Mouse (Mus musculus) limb, embryonic 14.5 days (tissue): ENCODE results near the gene Atxn1. TPM values are rescaled to one million over a fixed set of nuclear protein-coding genes. Genes with fewer than 3 reads are reported as not detected.

Experiments
- ATAC-seq: fragments of 200-750 bp; cut with Nextera tagmentation; 2 replicates; pipeline ENCODE4 v1.8.0; 2017; ENCODE audit warnings: low read depth, moderate number of reproducible peaks, moderate TSS enrichment; ENCODE audit not compliant: low FRiP score
- DNase-seq: peaks from one replicate; pipeline ENCODE4 v3.0.0-alpha.2; 2015; ENCODE audit warnings: low spot score
- H3K27ac ChIP-seq: fragments of 300-500 bp; sonication (generic); replicated peaks from 2 replicates; pipeline ENCODE4 v1.5.1; 2014; ENCODE audit warnings: low read depth, mild to moderate bottlenecking, low read length, moderate library complexity, mixed read lengths
- H3K27me3 ChIP-seq: fragments of 300-500 bp; sonication (generic); 2 replicates; pipeline ENCODE4 v1.6.1; 2014; ENCODE audit warnings: low read length, mixed read lengths; ENCODE audit not compliant: control insufficient read depth, insufficient read depth
- H3K36me3 ChIP-seq: fragments of 300-500 bp; sonication (generic); 2 replicates; pipeline ENCODE4 v1.6.1; 2014; ENCODE audit warnings: mild to moderate bottlenecking, low read length, moderate library complexity, mixed read lengths; ENCODE audit not compliant: control insufficient read depth, insufficient read depth
- H3K4me1 ChIP-seq: fragments of 300-500 bp; sonication (generic); 2 replicates; pipeline ENCODE4 v1.6.1; 2014; ENCODE audit warnings: antibody characterized with exemption, low read length, mixed read lengths; ENCODE audit not compliant: control insufficient read depth, insufficient read depth
- H3K4me2 ChIP-seq: fragments of 300-500 bp; sonication (generic); replicated peaks from 2 replicates; pipeline ENCODE4 v1.6.1; 2014; ENCODE audit warnings: low read depth, mild to moderate bottlenecking, low read length, moderate library complexity; ENCODE audit not compliant: severe bottlenecking
- H3K4me3 ChIP-seq: fragments of 300-500 bp; sonication (generic); replicated peaks from 2 replicates; pipeline ENCODE4 v1.5.1; 2014; ENCODE audit warnings: low read length
- H3K9ac ChIP-seq: fragments of 300-500 bp; sonication (generic); 2 replicates; pipeline ENCODE4 v1.6.1; 2014; ENCODE audit warnings: mild to moderate bottlenecking, low read depth, low read length, moderate library complexity; ENCODE audit not compliant: severe bottlenecking
- H3K9me3 ChIP-seq: fragments of 300-500 bp; sonication (generic); 2 replicates; pipeline ENCODE4 v1.6.1; 2016; ENCODE audit warnings: low read length; ENCODE audit not compliant: control insufficient read depth
- POLR2A ChIP-seq: fragments of 200-500 bp; IDR thresholded peaks from 2 replicates; pipeline ENCODE4 v1.8.0; 2012; ENCODE audit warnings: inconsistent platforms, mild to moderate bottlenecking, moderate library complexity, borderline replicate concordance; ENCODE audit not compliant: insufficient read depth, insufficient read length; ENCODE audit errors: extremely low read depth
- WGBS: fragments of 180-500 bp; shearing (Covaris S2); extraction: QIAGEN DNeasy Blood & Tissue Kit; methylation state at CpG from one replicate; pipeline ENCODE4 v1.1.7; 2014; 5-methylcytosine and 5-hydroxymethylcytosine counted together
- polyA plus RNA-seq, 2 experiments: library from polyadenylated mRNA; depleted of rRNA in 1 of 2; stranded (reverse) in 1 of 2; unstranded in 1 of 2; fragments of >200 nt; fragmentation: Nextera tagmentation in 1 of 2; extraction: Ambion mirVana in 1 of 2; gene quantifications; 2 replicates each; pipeline versions ENCODE4 v1.2.1 to v1.2.3; 2012 to 2014

Atxn1 gene
- polyA plus RNA-seq, 2 experiments = 3.3 to 5.3 TPM

GRCm38 (mm10) chr13:45583061-45583460 is 381.7 kb downstream of the Atxn1 start:
- no peak overlapping the region for H3K27ac ChIP-seq
- H3K9me3 ChIP-seq = no peaks in the 10 kb centered on the region
- ATAC-seq (no peak), DNase-seq (no peak)
- H3K4me2 ChIP-seq = no peak overlapping the region
- H3K9ac ChIP-seq = no peak overlapping the region
- no peak for TF ChIP-seq POLR2A
- WGBS = 84% methylated on average over 5 of the region's 5 CpGs
- peaks cover 8% of the 10 kb centered on the region for H3K4me1 ChIP-seq
- no peak overlapping the region for H3K4me3 ChIP-seq
- H3K27me3 ChIP-seq = no peaks in the 10 kb centered on the region
- no peaks in the 10 kb centered on the region for H3K36me3 ChIP-seq

GRCm38 (mm10) chr13:45582294-45582693 is 382.5 kb downstream of the Atxn1 start:
- H3K27me3 ChIP-seq = no peaks in the 10 kb centered on the region
- peaks cover 8% of the 10 kb centered on the region for H3K4me1 ChIP-seq
- H3K9ac ChIP-seq = no peak overlapping the region
- H3K36me3 ChIP-seq = no peaks in the 10 kb centered on the region
- DNase-seq (peak; percentile 35), ATAC-seq (peak; percentile 44)
- no peak overlapping the region for H3K4me3 ChIP-seq
- peak overlapping the region; percentile 29; the same call in 1 of the 2 replicates for H3K4me2 ChIP-seq
- no peak for TF ChIP-seq POLR2A
- 30% methylated on average over 12 of the region's 12 CpGs for WGBS
- H3K9me3 ChIP-seq = no peaks in the 10 kb centered on the region
- 0 out of 2 replicates have a peak overlapping the region, but pooled peaks have one; percentile 1 for H3K27ac ChIP-seq

GRCm38 (mm10) chr13:45579751-45580150 is 385.1 kb downstream of the Atxn1 start:
- Histone ChIP-seq H3K36me3 (no peaks in the 10 kb centered on the region), H3K9me3 (no peaks in the 10 kb centered on the region), H3K9ac (no peak overlapping the region), H3K27ac (no peak overlapping the region), H3K4me2 (no peak overlapping the region), H3K4me1 (peaks cover 16% of the 10 kb centered on the region), H3K27me3 (no peaks in the 10 kb centered on the region), H3K4me3 (no peak overlapping the region)
- ATAC-seq (no peak), DNase-seq (no peak)
- 81% methylated on average over 3 of the region's 3 CpGs for WGBS
- no peak for TF ChIP-seq POLR2A

GRCm38 (mm10) chr13:45577784-45578183 is 387.0 kb downstream of the Atxn1 start:
- Histone ChIP-seq H3K27ac (no peak overlapping the region), H3K4me1 (peaks cover 16% of the 10 kb centered on the region), H3K36me3 (no peaks in the 10 kb centered on the region), H3K4me3 (no peak overlapping the region), H3K9ac (no peak overlapping the region), H3K9me3 (no peaks in the 10 kb centered on the region), H3K27me3 (no peaks in the 10 kb centered on the region), H3K4me2 (no peak overlapping the region)
- no peak for TF ChIP-seq POLR2A
- no peak for ATAC-seq
- 44% methylated on average over 2 of the region's 2 CpGs for WGBS
- no peak for DNase-seq

GRCm38 (mm10) chr13:45577366-45577765 is 387.4 kb downstream of the Atxn1 start:
- no peaks in the 10 kb centered on the region for H3K9me3 ChIP-seq
- H3K36me3 ChIP-seq = no peaks in the 10 kb centered on the region
- no peak for DNase-seq
- H3K27me3 ChIP-seq = no peaks in the 10 kb centered on the region
- WGBS = 67% methylated on average over 5 of the region's 5 CpGs
- no peak for ATAC-seq
- H3K4me2 ChIP-seq = no peak overlapping the region
- TF ChIP-seq POLR2A = no peak
- no peak overlapping the region for H3K9ac ChIP-seq
- no peak overlapping the region for H3K4me3 ChIP-seq
- H3K4me1 ChIP-seq = peaks cover 11% of the 10 kb centered on the region
- H3K27ac ChIP-seq = no peak overlapping the region

- no peaks in the 10 kb centered on the region for H3K9me3 ChIP-seq
- no peak for TF ChIP-seq POLR2A
- peak; percentile 73 for DNase-seq
- H3K4me2 ChIP-seq = no peak overlapping the region
- H3K4me1 ChIP-seq = peaks cover 8% of the 10 kb centered on the region
- ATAC-seq = peak; percentile 62
- WGBS = 58% methylated on average over 4 of the region's 4 CpGs
- H3K4me3 ChIP-seq = no peak overlapping the region
- no peak overlapping the region for H3K9ac ChIP-seq
- H3K36me3 ChIP-seq = no peaks in the 10 kb centered on the region
- H3K27ac ChIP-seq = no peak overlapping the region
- H3K27me3 ChIP-seq = no peaks in the 10 kb centered on the region
Observed at GRCm38 (mm10) chr13:45576185-45576584, 388.6 kb downstream of the Atxn1 start.
